Mouse (Mus musculus) kidney, adult 8-10 months (tissue): ENCODE data around the gene Thpo.

Source experiments
- DNase-seq, 2 experiments: peaks; one replicate each; pipeline ENCODE4 v3.0.0; 2022

The Thpo gene

GRCm38 (mm10) chr16:20703071-20703470 is 31.2 kb downstream of the Thpo start:
- no peak for DNase-seq

- DNase-seq: peak; percentile 64 to 78
These were observed 31.8 kb downstream of the Thpo start for GRCm38 (mm10) chr16:20702522-20702893.

- DNase-seq: no peak
These were observed 32.4 kb downstream of the Thpo start for GRCm38 (mm10) chr16:20701729-20702521.

GRCm38 (mm10) chr16:20701316-20701715 is 33.0 kb downstream of the Thpo start:
- no peak for DNase-seq

- DNase-seq: no peak
These were observed 34.3 kb downstream of the Thpo start for GRCm38 (mm10) chr16:20700036-20700435.

- DNase-seq: no peak
These were observed 35.0 kb downstream of the Thpo start for GRCm38 (mm10) chr16:20699266-20699665.

GRCm38 (mm10) chr16:20695622-20696323 is 38.5 kb downstream of the Thpo start:
- DNase-seq: peak; percentile 74 to 80

- no peak for DNase-seq
These were observed 39.5 kb downstream of the Thpo start for GRCm38 (mm10) chr16:20694781-20695180.

- peak; percentile 75 to 84 for DNase-seq
These were observed 41.1 kb downstream of the Thpo start, which contains the start of gene Fam131a for GRCm38 (mm10) chr16:20693111-20693701. Fam131a (plus strand) TSS chr16:20693241.

- no peak for DNase-seq
These were observed 41.9 kb downstream of the Thpo start for GRCm38 (mm10) chr16:20692241-20692965.

- no peak for DNase-seq
These were observed 42.7 kb downstream of the Thpo start for GRCm38 (mm10) chr16:20691617-20692016.

GRCm38 (mm10) chr16:20690774-20691173 is 43.5 kb downstream of the Thpo start:
- no peak for DNase-seq

GRCm38 (mm10) chr16:20677974-20678675 is 56.2 kb downstream of the Thpo start:
- DNase-seq: peak; percentile 83 to 90

- DNase-seq: no peak
These were observed 56.9 kb downstream of the Thpo start for GRCm38 (mm10) chr16:20677380-20677779.

GRCm38 (mm10) chr16:20676702-20677101 is 57.6 kb downstream of the Thpo start:
- DNase-seq: no peak

- DNase-seq: no peak
These were observed 59.1 kb downstream of the Thpo start for GRCm38 (mm10) chr16:20675213-20675612.
